Mouse (Mus musculus): ENCODE measurements around the gene Dedd.
"Not testable (repeated sequence)": the region's sequence is repeated elsewhere in the genome, so short reads cannot be mapped to it uniquely, and the experiment has no call there.

Dedd gene

GRCm38 (mm10) chr1:171328839-171329432 is at the start of gene Dedd:
Gene Dedd, plus strand, starts transcription at chr1:171329145.
- peak; percentile 96 for DNase-seq

DNA sequence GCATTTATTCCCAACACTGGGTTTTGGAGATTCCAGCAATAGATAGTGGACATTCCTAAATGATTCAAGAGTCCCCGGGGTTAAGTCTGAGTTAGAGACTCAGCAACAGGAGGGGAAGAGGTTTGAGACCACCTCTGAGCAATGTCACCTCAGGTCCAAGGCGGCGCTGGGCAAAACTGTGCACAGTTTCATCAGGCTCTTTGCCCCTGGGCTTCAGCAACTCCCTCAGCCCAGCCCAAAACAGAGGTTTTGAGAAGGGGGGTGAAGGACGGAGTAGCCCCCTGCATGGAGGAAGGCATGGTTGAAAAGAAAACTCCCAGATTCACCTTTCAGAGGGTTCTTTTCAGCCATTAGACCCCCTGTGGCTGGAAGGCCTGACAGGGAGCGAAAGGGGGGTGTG is 49.2 kb upstream of the Dedd start:
- DNase-seq, result peak; percentile 1

DNA sequence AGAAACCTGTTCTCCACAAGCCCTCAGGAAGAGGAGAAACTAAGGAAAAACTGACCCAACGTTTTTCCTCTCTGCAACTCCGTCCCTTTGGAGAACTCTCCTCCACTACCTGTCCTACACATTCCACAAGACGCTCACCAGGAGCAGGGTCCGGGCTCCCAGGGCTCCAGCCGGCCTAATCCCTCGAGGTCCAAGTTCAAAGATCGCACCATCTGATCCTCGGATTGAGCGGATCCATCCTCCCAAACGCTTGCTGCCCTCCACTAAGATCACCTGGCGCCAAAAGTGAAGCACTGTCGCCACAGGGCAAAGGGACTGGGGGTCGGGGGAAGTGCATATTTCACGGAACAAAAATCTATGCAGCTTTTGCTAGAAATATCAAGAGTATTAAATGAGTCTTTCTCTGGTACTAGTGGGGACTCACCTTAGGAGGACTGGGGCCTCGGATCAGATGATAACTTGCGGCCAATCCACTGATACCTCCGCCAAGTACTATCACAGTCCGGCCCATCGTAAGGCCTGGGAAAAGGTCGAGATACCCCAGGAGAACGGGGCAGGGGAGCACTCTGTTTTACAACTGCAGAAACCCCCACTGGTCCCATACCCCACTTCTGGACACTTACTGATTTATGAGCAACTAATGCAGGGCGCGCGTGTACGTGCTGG is 48.6 kb upstream of the Dedd start:
- peak; percentile 68 for DNase-seq

DNA sequence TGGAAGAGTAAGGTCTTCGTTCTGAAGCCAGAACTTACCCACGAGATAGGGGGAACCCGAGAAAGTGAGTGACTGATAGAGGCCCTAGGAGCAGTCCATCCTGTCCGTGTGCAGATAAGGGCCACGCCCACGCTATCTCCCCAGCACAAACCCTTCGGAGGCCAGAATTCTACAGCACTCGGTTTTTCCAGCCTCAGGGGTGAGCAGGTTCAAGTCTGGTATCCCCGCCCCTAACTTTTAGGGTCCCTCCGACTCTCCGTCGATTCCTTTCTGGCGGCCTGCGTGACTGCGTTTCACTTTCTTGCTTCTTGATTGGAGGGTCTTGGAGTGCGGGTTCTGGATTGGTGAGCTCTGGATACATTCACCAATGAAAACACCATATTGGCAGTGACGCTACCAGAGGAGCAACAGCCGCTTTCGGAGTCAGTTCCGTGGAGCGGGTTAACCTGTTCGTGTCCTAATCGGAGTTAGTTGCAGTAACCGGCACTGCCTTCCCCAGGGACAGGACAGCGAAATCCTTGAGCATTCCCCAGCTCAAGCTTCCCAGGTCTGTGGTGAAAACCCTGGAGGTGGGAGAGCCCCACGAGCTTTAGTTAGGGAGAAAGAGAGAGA is 47.9 kb upstream of the Dedd start, which contains the start of gene Ppox:
Gene Ppox (minus strand): TSS at position 271 of the 612 bp plus-strand sequence.
- peak; percentile 96 for DNase-seq

- peak; percentile 75 for DNase-seq
These were observed 47.4 kb upstream of the Dedd start for GRCm38 (mm10) chr1:171281528-171281923.

GRCm38 (mm10) chr1:171282086-171282805 is 46.7 kb upstream of the Dedd start:
- DNase-seq, result peak; percentile 16

GRCm38 (mm10) chr1:171283188-171284160 is 45.5 kb upstream of the Dedd start:
- peak; percentile 4 for DNase-seq

GRCm38 (mm10) chr1:171284491-171284890 is 44.5 kb upstream of the Dedd start:
- peak; percentile 6 for DNase-seq

- no peak for DNase-seq
These were observed 43.7 kb upstream of the Dedd start for GRCm38 (mm10) chr1:171285096-171285892.

DNA sequence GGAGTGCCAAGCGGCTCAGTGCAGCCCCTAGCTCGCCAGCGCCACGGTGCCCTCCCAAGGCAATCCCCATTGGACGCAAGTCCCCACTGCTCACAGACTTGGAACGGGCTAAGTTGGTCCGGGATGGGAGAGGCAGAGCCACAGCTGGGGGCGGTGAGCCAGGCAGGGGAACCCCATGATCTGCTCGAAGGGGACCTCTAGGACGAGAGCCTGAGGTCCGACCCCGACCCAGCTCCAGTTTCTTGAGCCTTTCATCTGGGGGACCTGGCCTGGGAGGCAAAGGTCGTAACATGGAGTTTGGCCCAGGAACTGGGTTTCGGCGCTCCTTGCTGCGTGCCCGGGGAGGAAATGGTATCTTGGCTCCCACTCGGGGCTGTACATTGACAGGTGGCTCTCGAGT is 42.4 kb upstream of the Dedd start:
- no peak for DNase-seq

- DNase-seq, result peak; percentile 93
These were observed 41.5 kb upstream of the Dedd start, which contains the start of gene Usp21 for GRCm38 (mm10) chr1:171287136-171288081. Gene Usp21, minus strand, starts transcription at chr1:171287991.

- no peak for DNase-seq
These were observed 40.6 kb upstream of the Dedd start for GRCm38 (mm10) chr1:171288328-171288727.

DNA sequence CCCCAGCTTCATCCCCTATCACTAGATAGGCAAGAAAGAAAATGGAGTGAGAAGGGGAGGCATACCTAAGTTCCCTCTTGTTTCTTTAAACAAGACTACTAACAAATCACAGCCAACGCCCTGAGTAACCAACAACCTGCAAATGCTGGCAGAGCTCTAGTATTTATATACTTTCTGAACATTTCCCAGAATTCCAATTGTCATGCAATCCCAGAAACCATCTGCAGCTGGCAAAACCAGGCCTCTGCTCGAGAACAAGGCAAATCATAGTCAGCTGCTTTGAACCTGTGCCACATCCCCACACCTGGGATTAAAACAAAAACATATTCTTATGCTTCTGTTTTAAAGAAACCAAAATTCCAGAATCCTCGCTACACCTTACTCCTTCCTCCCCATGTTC is 35.6 kb upstream of the Dedd start:
- no peak for DNase-seq

GRCm38 (mm10) chr1:171293906-171294297 is 35.0 kb upstream of the Dedd start:
- DNase-seq, result no peak

DNA sequence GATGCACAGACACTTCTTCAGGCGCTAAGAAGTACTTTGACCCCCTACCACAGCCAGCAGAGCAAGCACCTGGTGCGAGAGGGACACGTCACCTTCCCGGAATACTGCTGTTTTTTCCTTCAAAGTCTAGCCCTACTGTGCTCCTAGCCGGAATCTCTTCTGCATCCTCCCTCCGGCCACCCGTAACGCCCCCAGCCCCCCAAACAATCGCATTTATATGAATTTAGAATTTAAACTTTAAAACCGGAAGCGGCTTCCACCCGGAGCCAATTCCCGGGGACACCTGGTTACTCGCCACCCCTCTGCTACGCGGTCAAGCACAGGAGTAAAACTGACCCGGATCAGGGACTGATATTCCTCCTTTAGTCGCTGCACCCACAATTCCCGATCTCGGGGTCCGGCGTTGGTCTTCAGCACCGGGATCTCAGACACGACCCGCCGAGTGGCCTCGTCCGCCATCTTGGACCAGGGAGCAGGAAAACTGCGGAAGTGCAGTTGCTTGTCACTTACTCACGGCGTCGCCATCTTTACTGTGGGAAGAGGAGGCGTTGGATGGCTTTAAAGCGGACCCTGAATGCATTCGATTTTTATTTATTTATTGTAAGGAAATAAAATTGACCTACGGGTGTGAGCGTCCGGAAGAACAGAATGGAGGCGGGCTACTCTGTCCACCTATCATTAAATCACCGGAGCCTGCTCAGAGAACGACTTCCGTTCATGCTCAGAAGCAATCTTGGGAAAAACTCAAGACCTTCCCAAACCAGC is 34.5 kb upstream of the Dedd start, which contains the start of gene Ufc1:
Gene Ufc1 (minus strand): TSS at position 727 of the 765 bp plus-strand sequence.
- DNase-seq, result peak; percentile 89

DNA sequence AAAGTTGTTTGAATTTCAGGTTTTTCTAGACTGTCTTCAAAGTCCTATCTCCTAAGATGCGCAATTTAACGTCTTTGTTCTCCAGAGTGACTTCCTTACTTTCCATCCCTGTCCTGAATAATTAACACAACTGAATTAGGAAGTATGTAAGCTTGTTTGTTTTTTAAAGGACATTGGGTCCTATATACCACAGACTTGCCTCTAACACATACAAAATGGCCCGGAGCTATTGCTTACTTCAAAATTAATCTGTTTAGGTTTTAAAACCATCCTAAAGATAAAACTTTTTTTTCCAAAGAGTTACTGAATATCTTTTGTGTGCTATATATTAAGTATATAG is 33.9 kb upstream of the Dedd start:
- DNase-seq, result no peak

- no peak for DNase-seq
These were observed 30.7 kb upstream of the Dedd start for GRCm38 (mm10) chr1:171298226-171298625.

DNA sequence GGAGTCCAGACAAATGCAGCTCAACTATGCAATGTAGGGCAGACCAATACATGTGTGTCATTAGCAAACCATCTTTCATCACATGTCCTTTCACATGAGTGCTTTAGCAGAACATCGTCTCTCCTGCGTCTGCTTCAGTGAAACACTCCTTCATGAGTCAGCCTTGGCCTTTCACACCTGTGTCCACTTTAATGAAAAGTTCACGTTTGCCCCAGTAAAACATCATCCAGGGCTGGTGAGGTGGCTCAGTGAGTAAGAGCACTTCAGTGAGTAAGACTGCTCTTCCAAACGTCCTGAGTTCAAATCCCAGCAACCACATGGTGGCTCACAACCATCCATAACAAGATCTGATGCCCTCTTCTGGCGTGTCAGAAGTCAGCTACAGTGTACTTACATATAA is 22.8 kb upstream of the Dedd start:
- not testable (repeated sequence) for DNase-seq

DNA sequence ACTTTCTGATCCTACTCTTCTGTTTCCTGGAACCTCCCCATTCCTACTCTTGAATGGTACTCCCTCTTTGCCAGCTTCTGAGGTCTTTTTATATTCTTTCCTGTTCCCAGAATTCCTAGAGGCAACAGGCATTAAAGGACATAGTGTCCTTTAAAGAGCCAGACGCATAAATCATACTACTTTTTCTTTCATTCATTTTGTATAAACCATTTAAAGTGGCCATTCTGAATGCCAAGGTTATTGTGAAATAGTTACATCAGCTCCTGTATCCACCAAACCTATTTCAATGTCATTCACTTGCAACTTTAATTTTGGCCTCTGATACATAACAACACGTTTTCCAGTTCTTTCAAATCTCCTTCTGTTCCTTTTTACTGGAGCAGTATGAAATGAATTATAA is 19.6 kb upstream of the Dedd start:
- no peak for DNase-seq
